Mouse (Mus musculus) forebrain, embryonic 11.5 days (tissue): ENCODE results near the gene Coro1a. TPM values are rescaled to one million over a fixed set of nuclear protein-coding genes. Genes with fewer than 3 reads are reported as not detected.

Source experiments
- ATAC-seq: fragments of 200-750 bp; cut with Nextera tagmentation; replicated peaks from 2 replicates; pipeline ENCODE4 v1.8.0; 2017; ENCODE audit warnings: moderate TSS enrichment; ENCODE audit not compliant: low FRiP score
- DNase-seq: peaks from one replicate; pipeline ENCODE4 v3.0.0-alpha.2; 2017; ENCODE audit warnings: low spot score
- H3K27ac ChIP-seq: fragments of 300-500 bp; sonication (generic); 2 replicates; pipeline ENCODE4 v1.5.1; 2014; ENCODE audit warnings: low read depth, low read length
- H3K27me3 ChIP-seq: fragments of 300-500 bp; sonication (generic); 2 replicates; pipeline ENCODE4 v1.6.1; 2014; ENCODE audit warnings: mild to moderate bottlenecking, low read length, mixed read lengths; ENCODE audit not compliant: control insufficient read depth, insufficient read depth
- H3K36me3 ChIP-seq: fragments of 300-500 bp; sonication (generic); 2 replicates; pipeline ENCODE4 v1.6.1; 2014; ENCODE audit warnings: mild to moderate bottlenecking, low read length, moderate library complexity, mixed read lengths; ENCODE audit not compliant: control insufficient read depth, insufficient read depth
- H3K4me1 ChIP-seq: fragments of 300-500 bp; sonication (generic); replicated peaks from 2 replicates; pipeline ENCODE4 v1.6.1; 2014; ENCODE audit warnings: low read length, mixed read lengths; ENCODE audit not compliant: control insufficient read depth, insufficient read depth
- H3K4me2 ChIP-seq: fragments of 300-500 bp; sonication (generic); 2 replicates; pipeline ENCODE4 v1.6.1; 2014; ENCODE audit warnings: low read depth, mild to moderate bottlenecking, low read length, moderate library complexity, mixed read lengths; ENCODE audit not compliant: severe bottlenecking
- H3K4me3 ChIP-seq: fragments of 300-500 bp; sonication (generic); 2 replicates; pipeline ENCODE4 v1.5.1; 2014; ENCODE audit warnings: low read depth, low read length
- H3K9ac ChIP-seq: fragments of 300-500 bp; sonication (generic); 2 replicates; pipeline ENCODE4 v1.6.1; 2014; ENCODE audit warnings: low read length
- H3K9me3 ChIP-seq: fragments of 300-500 bp; sonication (generic); 2 replicates; pipeline ENCODE4 v1.6.1; 2016; ENCODE audit warnings: low read length, mixed read lengths; ENCODE audit not compliant: control insufficient read depth
- WGBS: fragments of 180-500 bp; shearing (Covaris S2); extraction: QIAGEN DNeasy Blood & Tissue Kit; methylation state at CpG from one replicate; pipeline ENCODE4 v1.1.7; 2014; 5-methylcytosine and 5-hydroxymethylcytosine counted together
- polyA plus RNA-seq: library from polyadenylated mRNA; unstranded; fragments of >200 nt; fragmentation: Nextera tagmentation; extraction: Ambion mirVana; gene quantifications from 2 replicates; pipeline ENCODE4 v1.2.1, GENCODE M21; 2014

The Coro1a gene
- polyA plus RNA-seq, 1 experiment from 2014 or later: 39.0 TPM

DNA sequence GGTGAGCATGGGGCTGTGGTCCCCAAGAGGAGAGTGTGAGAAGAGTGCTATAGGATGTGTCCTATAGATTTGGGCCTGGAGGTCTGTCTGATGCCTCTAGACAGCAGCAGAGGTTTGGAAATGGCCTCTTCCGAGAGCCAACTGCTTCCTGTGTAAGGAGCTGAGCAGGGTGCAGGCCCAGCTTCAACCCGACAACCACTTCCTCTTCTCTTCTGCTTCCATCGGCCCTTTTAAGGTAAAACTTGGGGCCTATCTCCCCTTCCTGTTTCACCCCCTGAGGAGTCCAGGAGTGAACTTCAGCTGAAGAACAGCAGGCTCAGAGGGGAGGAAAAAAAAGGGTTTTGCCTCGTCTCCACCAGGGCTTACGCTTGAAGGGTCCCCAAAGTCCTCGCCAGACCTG, 5.2 kb downstream of the Coro1a start:
- ATAC-seq: no peak
- Histone ChIP-seq H3K27ac (no peak overlapping the region), H3K4me1 (peaks cover 7% of the 10 kb centered on the region), H3K27me3 (0 out of 2 replicates have a peak, but pooled peaks cover 6% of the 10 kb centered on the region), H3K4me3 (no peak overlapping the region), H3K4me2 (no peak overlapping the region), H3K9ac (no peak overlapping the region), H3K9me3 (no peaks in the 10 kb centered on the region), H3K36me3 (no peaks in the 10 kb centered on the region)
- 83% methylated on average over 6 of the region's 6 CpGs for WGBS
- DNase-seq: no peak

- Histone ChIP-seq H3K4me2 (0 out of 2 replicates have a peak overlapping the region, but pooled peaks have one; percentile 2), H3K27ac (no peak overlapping the region), H3K9me3 (no peaks in the 10 kb centered on the region), H3K27me3 (0 out of 2 replicates have a peak, but pooled peaks cover 6% of the 10 kb centered on the region), H3K4me1 (peaks cover 10% of the 10 kb centered on the region), H3K9ac (no peak overlapping the region), H3K4me3 (no peak overlapping the region), H3K36me3 (no peaks in the 10 kb centered on the region)
- no peak for ATAC-seq
- DNase-seq: no peak
- 58% methylated on average over 24 of the region's 24 CpGs for WGBS
Observed at GRCm38 (mm10) chr7:126701559-126702357, 5.8 kb downstream of the Coro1a start.

DNA sequence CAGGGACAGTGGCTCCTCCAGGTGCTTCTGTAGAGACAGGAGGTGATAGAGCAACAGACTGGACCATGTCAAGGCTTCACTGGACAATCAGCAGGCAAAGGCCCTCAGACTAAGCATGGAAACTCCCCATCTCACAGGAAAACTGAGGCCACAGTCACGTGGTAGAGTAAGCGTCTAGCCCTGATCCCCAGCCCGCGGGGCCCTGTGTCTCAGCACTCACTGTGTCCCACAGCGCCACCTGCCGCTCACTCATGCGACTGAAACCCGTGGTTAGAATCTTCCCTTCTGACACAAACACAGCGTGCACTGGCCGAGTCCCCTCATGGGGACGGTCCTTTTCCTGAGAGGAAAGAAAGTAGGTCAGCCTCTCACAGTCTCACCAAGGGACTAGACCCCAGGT, 6.5 kb downstream of the Coro1a start:
- WGBS: 1% methylated on average over 11 of the region's 11 CpGs
- Histone ChIP-seq H3K9me3 (no peaks in the 10 kb centered on the region), H3K27ac (no peak overlapping the region), H3K4me1 (peaks cover 14% of the 10 kb centered on the region), H3K4me2 (0 out of 2 replicates have a peak overlapping the region, but pooled peaks have one; percentile 2), H3K27me3 (0 out of 2 replicates have a peak, but pooled peaks cover 6% of the 10 kb centered on the region), H3K36me3 (no peaks in the 10 kb centered on the region), H3K4me3 (no peak overlapping the region), H3K9ac (no peak overlapping the region)
- peak; percentile 95 for DNase-seq
- ATAC-seq: peak; percentile 59

- DNase-seq (no peak), ATAC-seq (no peak)
- Histone ChIP-seq H3K9me3 (no peaks in the 10 kb centered on the region), H3K9ac (no peak overlapping the region), H3K4me1 (peaks cover 14% of the 10 kb centered on the region), H3K4me3 (no peak overlapping the region), H3K36me3 (no peaks in the 10 kb centered on the region), H3K27me3 (0 out of 2 replicates have a peak, but pooled peaks cover 4% of the 10 kb centered on the region), H3K27ac (no peak overlapping the region), H3K4me2 (no peak overlapping the region)
- 85% methylated on average over 25 of the region's 25 CpGs for WGBS
Observed at GRCm38 (mm10) chr7:126700063-126701015, 7.2 kb downstream of the Coro1a start.

- WGBS: 96% methylated on average over 8 of the region's 8 CpGs
- peaks cover 15% of the 10 kb centered on the region for H3K4me1 ChIP-seq
- no peak overlapping the region for H3K9ac ChIP-seq
- H3K9me3 ChIP-seq: no peaks in the 10 kb centered on the region
- no peak overlapping the region for H3K27ac ChIP-seq
- no peaks in the 10 kb centered on the region for H3K36me3 ChIP-seq
- H3K4me3 ChIP-seq: no peak overlapping the region
- 0 out of 2 replicates have a peak, but pooled peaks cover 2% of the 10 kb centered on the region for H3K27me3 ChIP-seq
- H3K4me2 ChIP-seq: no peak overlapping the region
- DNase-seq (no peak), ATAC-seq (no peak)
Observed at GRCm38 (mm10) chr7:126697838-126698237, 9.7 kb downstream of the Coro1a start.

GRCm38 (mm10) chr7:126696886-126697285, 10.7 kb downstream of the Coro1a start:
- 72% methylated on average over 3 of the region's 3 CpGs for WGBS
- Histone ChIP-seq H3K27ac (no peak overlapping the region), H3K36me3 (no peaks in the 10 kb centered on the region; the same call in 1 of the 2 replicates), H3K9me3 (no peaks in the 10 kb centered on the region), H3K9ac (peak overlapping the region; percentile 76; the same call in 1 of the 2 replicates), H3K27me3 (no peaks in the 10 kb centered on the region), H3K4me3 (peak overlapping the region; percentile 73), H3K4me2 (peak overlapping the region; percentile 95), H3K4me1 (peaks cover 15% of the 10 kb centered on the region)
- DNase-seq (no peak), ATAC-seq (no peak)

GRCm38 (mm10) chr7:126696303-126696702, 11.3 kb downstream of the Coro1a start:
- H3K9ac ChIP-seq: peak overlapping the region; percentile 76
- peak overlapping the region; percentile 95 for H3K4me2 ChIP-seq
- H3K9me3 ChIP-seq: no peaks in the 10 kb centered on the region
- no peaks in the 10 kb centered on the region for H3K27me3 ChIP-seq
- H3K4me3 ChIP-seq: peak overlapping the region; percentile 73
- no peaks in the 10 kb centered on the region; the same call in 1 of the 2 replicates for H3K36me3 ChIP-seq
- H3K4me1 ChIP-seq: peaks cover 15% of the 10 kb centered on the region
- WGBS: 5% methylated on average over 17 of the region's 17 CpGs
- ATAC-seq: no peak
- H3K27ac ChIP-seq: no peak overlapping the region
- no peak for DNase-seq

GRCm38 (mm10) chr7:126695631-126696207, 11.9 kb downstream of the Coro1a start, which contains the start of gene Slx1b:
Gene Slx1b (minus strand): TSS chr7:126695784.
- Histone ChIP-seq H3K9me3 (no peaks in the 10 kb centered on the region), H3K4me1 (peaks cover 15% of the 10 kb centered on the region), H3K27me3 (no peaks in the 10 kb centered on the region), H3K9ac (peak within 1 kb of the TSS; percentile 91), H3K4me3 (peak within 1 kb of the TSS; percentile 73), H3K36me3 (no peaks in the 10 kb centered on the region; the same call in 1 of the 2 replicates), H3K4me2 (peak within 1 kb of the TSS; percentile 95), H3K27ac (peak within 1 kb of the TSS; percentile 95)
- peak; percentile 98 for DNase-seq
- under 1% methylated on average over 40 of the region's 40 CpGs for WGBS
- peak; percentile 95 for ATAC-seq
